Mouse (Mus musculus): Measurements from ENCODE around the gene Riox1. TPM values are rescaled to one million over a fixed set of nuclear protein-coding genes. Genes with fewer than 3 reads are reported as not detected.

Gene Riox1
- polyA plus RNA-seq (2017; shearing (Covaris generic)): 2.3 TPM

GRCm38 (mm10) chr12:83950493-83950839 is at the start of gene Riox1:
Gene Riox1 (plus strand): TSS chr12:83950608.

GRCm38 (mm10) chr12:83921535-83922381 is 28.6 kb upstream of the Riox1 start, which contains the start of gene Numb:
Gene Numb (minus strand): TSS chr12:83921934.

DNA sequence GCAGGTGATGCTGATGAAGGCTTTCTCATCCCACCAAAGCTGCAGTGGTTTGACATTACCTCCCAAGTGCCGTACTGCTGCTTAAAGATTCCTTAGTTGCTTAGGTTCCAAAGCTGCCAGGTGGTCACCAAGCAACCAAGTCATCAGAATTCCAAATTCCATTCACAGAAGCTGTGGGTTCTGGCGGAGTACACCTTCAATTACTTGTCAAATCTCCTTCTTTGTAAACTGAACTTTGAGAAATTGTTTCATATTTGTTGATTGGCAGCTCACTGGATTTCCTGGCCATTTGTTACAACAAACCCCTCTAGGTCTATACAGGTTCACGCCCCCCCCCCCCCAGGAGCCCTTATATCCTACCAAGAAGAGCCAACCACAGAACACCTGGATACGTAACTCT is 34.3 kb downstream of the Riox1 start, which contains the start of gene Heatr4:
Heatr4 (minus strand) TSS at position 101 of the 400 bp plus-strand sequence.

DNA sequence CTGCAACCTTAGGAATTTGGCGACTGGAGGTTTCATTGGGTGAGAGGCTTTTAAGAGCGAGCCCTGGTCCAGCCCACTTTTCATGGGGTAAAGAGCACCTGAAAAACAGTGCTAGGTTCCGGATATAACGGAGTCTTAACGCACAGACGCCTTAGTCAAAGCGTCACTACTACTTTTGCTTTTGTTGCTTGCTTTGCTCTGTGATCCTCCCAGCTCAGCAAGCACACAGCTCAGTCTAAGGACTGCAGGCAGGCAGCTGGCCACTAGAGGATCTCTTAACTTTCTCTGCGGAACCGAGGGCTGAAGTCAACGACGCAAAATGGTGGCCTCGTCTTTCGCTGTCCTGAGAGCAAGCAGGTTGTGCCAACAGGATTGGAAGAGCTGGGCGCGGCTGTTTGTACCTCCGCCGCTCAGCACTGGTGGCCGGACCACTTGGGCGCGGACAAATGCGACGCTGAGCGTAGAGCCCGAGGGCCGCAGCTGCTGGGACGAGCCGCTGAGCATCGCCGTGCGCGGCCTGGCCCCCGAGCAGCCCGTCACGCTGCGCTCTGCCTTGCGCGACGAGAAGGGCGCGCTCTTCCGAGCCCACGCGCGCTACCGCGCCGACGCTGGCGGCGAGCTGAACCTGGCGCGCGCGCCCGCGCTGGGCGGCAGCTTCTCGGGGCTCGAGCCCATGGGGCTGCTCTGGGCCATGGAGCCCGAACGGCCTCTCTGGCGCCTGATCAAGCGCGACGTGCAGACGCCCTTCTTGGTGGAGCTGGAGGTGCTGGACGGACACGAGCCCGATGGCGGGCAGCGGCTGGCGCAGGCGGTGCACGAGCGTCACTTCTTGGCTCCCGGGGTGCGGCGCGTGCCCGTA is 37.4 kb downstream of the Riox1 start, which contains the start of gene Acot2:
Acot2 (plus strand) TSS at position 279 of the 859 bp plus-strand sequence.

Other genes with a start within 250 kb of the Riox1 start
- gene Papln, start 187.0 kb upstream of the Riox1 start, polyA plus RNA-seq (2017; shearing (Covaris generic)): 0.24 TPM
- 56.8 TPM for gene Numb, start 28.7 kb upstream of the Riox1 start, polyA plus RNA-seq (2017; shearing (Covaris generic))
- not detected for gene Heatr4, start 34.2 kb downstream of the Riox1 start, polyA plus RNA-seq (2017; shearing (Covaris generic))
- 1.3 TPM for gene Acot2, start 37.3 kb downstream of the Riox1 start, polyA plus RNA-seq (2017; shearing (Covaris generic))
- not detected for gene Acot1, start 58.9 kb downstream of the Riox1 start, polyA plus RNA-seq (2017; shearing (Covaris generic))
- 0.15 TPM for gene Acot4, start 87.8 kb downstream of the Riox1 start, polyA plus RNA-seq (2017; shearing (Covaris generic))
- gene Gm49366, start 88.3 kb downstream of the Riox1 start, polyA plus RNA-seq (2017; shearing (Covaris generic)): not detected
- gene Acot3, start 101.5 kb downstream of the Riox1 start, polyA plus RNA-seq (2017; shearing (Covaris generic)): not detected
- gene Acot5, start 118.7 kb downstream of the Riox1 start, polyA plus RNA-seq (2017; shearing (Covaris generic)): not detected
- 0.55 TPM for gene Acot6, start 150.0 kb downstream of the Riox1 start, polyA plus RNA-seq (2017; shearing (Covaris generic))
- gene Dnal1, start 163.8 kb downstream of the Riox1 start, polyA plus RNA-seq (2017; shearing (Covaris generic)): 0.93 TPM
- gene Pnma1, start 197.9 kb downstream of the Riox1 start, polyA plus RNA-seq (2017; shearing (Covaris generic)): not detected

All from inflammation-experienced regulatory T-cells, adult 16 weeks (primary cell).